Mouse (Mus musculus) adrenal gland, adult 8-10 months (tissue): ENCODE measurements around the gene Zscan2. TPM values are rescaled to one million over a fixed set of nuclear protein-coding genes. Genes with fewer than 3 reads are reported as not detected.

Source experiments
- total RNA-seq, 4 experiments: library from RNA; stranded (reverse); gene quantifications; 2 replicates each; pipeline ENCODE4 v1.2.4; 2022

Gene Zscan2
- total RNA-seq, 4 experiments from 2014 or later = 6.3 to 10.4 (median 9.7) TPM

Other genes starting within 250 kb of the Zscan2 start
- 10 to 100 TPM; 27.2 to 44.9 (median 35.5) TPM for gene Crtc3, start 172.0 kb upstream of the Zscan2 start, total RNA-seq
- 100 to 1,000 TPM in 2 of 4 experiments, 10 to 100 TPM in 2; 82.6 to 138 (median 109) TPM for gene Iqgap1, start 34.9 kb upstream of the Zscan2 start, total RNA-seq
- gene Wdr73, start 40.3 kb downstream of the Zscan2 start, total RNA-seq = 10 to 100 TPM; 18.4 to 26.8 (median 24.0) TPM
- 1 to 10 TPM; 2.7 to 6.5 (median 3.4) TPM for gene Nmb, start 44.2 kb downstream of the Zscan2 start, total RNA-seq
- gene Sec11a, start 86.9 kb downstream of the Zscan2 start, total RNA-seq = 100 to 1,000 TPM in 3 of 4 experiments, 10 to 100 TPM in 1; 90.9 to 110 (median 105) TPM
- gene Zfp592, start 132.8 kb downstream of the Zscan2 start, total RNA-seq = 10 to 100 TPM; 21.2 to 31.7 (median 26.4) TPM
- gene Alpk3, start 196.7 kb downstream of the Zscan2 start, total RNA-seq = under 1 TPM; 0.12 to 0.24 (median 0.19) TPM